Comparison of ENCODE assay signal across 8 mouse cellular contexts in genomic region chr9:110651931-110652722, GRCm38 (mm10). TPM values are rescaled to one million over a fixed set of nuclear protein-coding genes. Genes with fewer than 3 reads are reported as not detected.
DNase-seq lines count a peak whose midpoint lies in the region; ATAC-seq lines count a peak whose summit lies in the region.

No protein-coding gene starts in this region.

- no peaks in the 10 kb centered on the region for H3K27me3 ChIP-seq in heart, embryonic 14.5 days (ENCODE audit: control insufficient read depth, insufficient read depth, low read length)
- H3K27me3 ChIP-seq in midbrain, embryonic 12.5 days: peaks cover 38% of the 10 kb centered on the region

- peaks cover 20 to 35% of the 10 kb centered on the region in 2 experiments for H3K4me1 ChIP-seq in heart, embryonic 14.5 days (ENCODE audit: control insufficient read depth in 2 of 2, insufficient read depth in 2 of 2, low read length in 2 of 2)
- peaks cover 50% of the 10 kb centered on the region for H3K4me1 ChIP-seq in midbrain, embryonic 12.5 days

- H3K27ac ChIP-seq in heart, embryonic 14.5 days (replicated peaks in 1 of 2; ENCODE audit: control insufficient read depth in 1 of 2, insufficient read depth in 1 of 2, low read depth in 2 of 2, low read length in 2 of 2): peak overlapping the region; percentile 17 to 41; a peak in 1 of 4 replicates
- H3K27ac ChIP-seq in midbrain, embryonic 12.5 days (replicated peaks): no peak overlapping the region

- peak; percentile 58 for DNase-seq in cerebellum, adult 11-12 months
- no peak for DNase-seq in cerebellum, postnatal 36 days
- DNase-seq in R1 (ENCODE audit: low read depth, low spot score): peak; percentile 64
- peak; percentile 74 to 86 for DNase-seq in kidney, postnatal 25 days
- DNase-seq in gastrocnemius, adult 8-10 months (ENCODE audit: low spot score in 2 of 2): no peak

- H3K36me3 ChIP-seq in heart, embryonic 14.5 days (ENCODE audit: control insufficient read depth, insufficient read depth, low read length): no peaks in the 10 kb centered on the region
- H3K36me3 ChIP-seq in midbrain, embryonic 12.5 days: no peaks in the 10 kb centered on the region

- peak overlapping the region; percentile 54 for H3K9ac ChIP-seq in heart, embryonic 14.5 days (ENCODE audit: low read length)
- H3K9ac ChIP-seq in midbrain, embryonic 12.5 days (replicated peaks): no peak overlapping the region; the same call in 1 of the 2 replicates

- WGBS in heart, embryonic 14.5 days: 24% methylated on average over 13 of the region's 13 CpGs
- WGBS in midbrain, embryonic 12.5 days: 46% methylated on average over 13 of the region's 13 CpGs

- H3K9me3 ChIP-seq in heart, embryonic 14.5 days (ENCODE audit: control insufficient read depth, low read length): no peaks in the 10 kb centered on the region
- no peaks in the 10 kb centered on the region for H3K9me3 ChIP-seq in midbrain, embryonic 12.5 days

- no peak for ATAC-seq in heart, embryonic 14.5 days (ENCODE audit: insufficient number of reproducible peaks, insufficient read depth, low FRiP score, low read depth)
- ATAC-seq in midbrain, embryonic 12.5 days (ENCODE audit: low FRiP score, low read depth): no peak
- ATAC-seq in inflammation-experienced regulatory T-cells, adult 6 months: no peak

- H3K4me2 ChIP-seq in heart, embryonic 14.5 days (ENCODE audit: low read length): peak overlapping the region; percentile 98
- peak overlapping the region; percentile 98 for H3K4me2 ChIP-seq in midbrain, embryonic 12.5 days (replicated peaks)

- H3K4me3 ChIP-seq in heart, embryonic 14.5 days (ENCODE audit: control insufficient read depth in 1 of 2, insufficient read depth in 1 of 2, low read depth in 1 of 2, low read length in 2 of 2): peak overlapping the region; percentile 12 to 77; a peak in 3 of 4 replicates
- no peak overlapping the region for H3K4me3 ChIP-seq in midbrain, embryonic 12.5 days

RNA-seq across cellular contexts. Expression of gene Nbeal2, which starts 1.8 kb away (rescaled TPM):
- 2.4 and 2.7 TPM in 2 replicates for polyA plus RNA-seq in heart, embryonic 14.5 days (2014; fragmentation: Nextera tagmentation; extraction: Ambion mirVana)
- 2.6 and 3.4 TPM in 2 replicates for polyA plus RNA-seq in midbrain, embryonic 12.5 days (2016; fragmentation: Nextera tagmentation; extraction: Ambion mirVana)
- 10 to 100 TPM; 20.0 to 42.0 (median 21.1) TPM for polyA plus RNA-seq in inflammation-experienced regulatory T-cells, adult 6 months (2017; shearing (Covaris generic))
- 1 to 10 TPM; 2.1 to 4.2 (median 3.1) TPM for total RNA-seq in gastrocnemius, adult 8-10 months (2022)

RNA-seq across cellular contexts. Expression of gene Ccdc12, which starts 4.2 kb away (rescaled TPM):
- 146 and 147 TPM in 2 replicates for polyA plus RNA-seq in heart, embryonic 14.5 days (2014; fragmentation: Nextera tagmentation; extraction: Ambion mirVana)
- 132 and 136 TPM in 2 replicates for polyA plus RNA-seq in midbrain, embryonic 12.5 days (2016; fragmentation: Nextera tagmentation; extraction: Ambion mirVana)
- 100 to 1,000 TPM; 222 to 259 (median 234) TPM for polyA plus RNA-seq in inflammation-experienced regulatory T-cells, adult 6 months (2017; shearing (Covaris generic))
- total RNA-seq in gastrocnemius, adult 8-10 months (2022): 10 to 100 TPM; 38.8 to 53.8 (median 47.0) TPM

RNA-seq across cellular contexts. Expression of gene Nradd, which starts 27.9 kb away (rescaled TPM):
- 8.4 and 12.2 TPM in 2 replicates for polyA plus RNA-seq in heart, embryonic 14.5 days (2014; fragmentation: Nextera tagmentation; extraction: Ambion mirVana)
- 41.0 and 44.6 TPM in 2 replicates for polyA plus RNA-seq in midbrain, embryonic 12.5 days (2016; fragmentation: Nextera tagmentation; extraction: Ambion mirVana)
- polyA plus RNA-seq in inflammation-experienced regulatory T-cells, adult 6 months (2017; shearing (Covaris generic)): 1 to 10 TPM; 2.4 to 6.2 (median 3.8) TPM
- under 1 TPM; 0.27 to 0.88 (median 0.44) TPM for total RNA-seq in gastrocnemius, adult 8-10 months (2022)

Comparison
In these comparisons a context has a peak if more than half of its experiments do, and no peak if none do; other contexts are left out.
1. DNase-seq: peak in cerebellum, adult 11-12 months (single experiment), R1 (single experiment) and kidney, postnatal 25 days (2 of 2); none in cerebellum, postnatal 36 days (0 of 2) and gastrocnemius, adult 8-10 months (0 of 2).